Mouse (Mus musculus) c-Kit-positive CD71-positive TER-119-negative erythroid progenitor cells, embryonic 14.5 days (primary cell): ENCODE results near the gene Sned1.
A peak's percentile ranks its signal among the peaks of the same experiment; 100 is the strongest.
"Not testable (repeated sequence)": the region's sequence is repeated elsewhere in the genome, so short reads cannot be mapped to it uniquely, and the experiment has no call there.

ENCODE experiments used
- DNase-seq: peaks from one replicate; pipeline ENCODE4 v3.0.0-alpha.2; 2013; ENCODE audit warnings: low read depth

Sned1 gene

DNA sequence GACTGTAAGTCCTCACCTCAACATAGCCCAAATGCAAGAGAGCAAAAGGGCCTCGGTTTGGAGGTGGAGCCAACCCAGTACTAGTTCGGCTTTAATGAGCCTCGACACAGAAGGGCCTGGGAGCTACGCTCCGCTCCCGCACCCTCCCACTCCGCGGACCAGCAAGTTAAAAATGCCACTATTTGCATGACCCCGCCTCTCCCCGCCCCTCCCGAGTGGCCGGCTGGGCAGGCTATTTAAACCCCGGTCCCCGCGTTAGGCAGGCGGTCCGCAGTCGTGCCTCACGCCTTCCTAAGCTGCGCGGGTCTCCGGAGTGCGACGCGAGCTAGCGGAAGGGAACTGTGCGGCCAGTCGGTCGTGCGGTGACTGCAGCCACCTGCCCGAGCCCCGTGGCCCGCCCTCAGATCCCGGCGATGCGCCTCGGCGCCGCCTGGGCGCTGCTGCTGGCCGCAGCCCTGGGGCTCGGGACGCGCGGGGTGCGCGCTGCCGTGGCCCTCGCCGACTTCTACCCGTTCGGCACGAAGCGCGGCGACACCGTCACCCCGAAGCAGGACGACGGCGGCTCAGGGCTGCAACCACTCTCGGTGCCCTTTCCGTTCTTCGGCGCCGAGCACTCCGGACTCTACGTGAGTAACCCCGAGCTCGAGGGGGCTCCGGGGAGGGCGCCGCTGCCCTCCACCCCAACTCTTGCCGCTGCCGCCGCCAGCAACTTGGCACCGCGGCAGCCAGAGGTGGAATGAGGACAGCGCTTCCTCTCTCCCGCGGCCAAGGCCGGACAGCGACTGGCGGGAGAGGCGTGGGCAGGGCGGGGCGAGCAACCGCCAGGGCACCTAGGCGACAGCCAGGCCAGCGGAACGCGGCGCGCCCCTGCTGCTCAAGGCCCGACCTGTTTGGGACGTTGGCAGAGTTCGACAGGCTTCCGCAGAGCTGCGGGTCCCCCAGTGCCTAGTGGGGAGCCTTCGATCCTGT is at the start of gene Sned1:
Sned1 (plus strand) TSS at position 266 of the 969 bp plus-strand sequence.
- DNase-seq, result peak; percentile 6

DNA sequence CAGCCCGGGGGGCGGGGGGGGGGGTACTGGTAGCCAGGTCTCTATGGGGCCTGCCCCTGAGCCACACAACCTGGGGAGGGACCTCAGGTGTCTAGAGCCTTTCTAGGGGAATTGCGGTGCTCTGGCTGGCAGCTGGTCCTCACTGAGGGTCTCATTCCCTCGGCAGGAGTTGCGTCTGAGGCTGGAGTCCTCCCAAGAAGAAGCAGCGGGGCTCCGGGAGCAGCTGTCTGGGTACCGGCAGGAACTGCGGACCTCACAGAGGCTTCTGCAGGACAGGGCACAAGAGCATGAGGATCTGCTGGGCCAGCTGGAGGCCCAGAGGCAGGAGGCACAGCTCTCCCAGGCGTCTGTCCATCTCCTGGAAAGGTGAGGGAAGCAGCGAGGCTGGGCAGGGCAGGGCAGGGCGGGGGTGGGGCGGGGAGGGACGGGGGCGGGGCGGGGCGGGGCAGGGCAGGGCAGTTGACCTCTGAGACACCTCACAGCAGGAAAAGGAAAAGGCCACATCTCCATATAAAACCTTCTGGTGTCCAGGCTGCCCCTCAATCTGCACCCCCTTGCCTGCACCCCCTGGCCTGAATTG is 44.8 kb upstream of the Sned1 start:
- DNase-seq, result no peak

DNA sequence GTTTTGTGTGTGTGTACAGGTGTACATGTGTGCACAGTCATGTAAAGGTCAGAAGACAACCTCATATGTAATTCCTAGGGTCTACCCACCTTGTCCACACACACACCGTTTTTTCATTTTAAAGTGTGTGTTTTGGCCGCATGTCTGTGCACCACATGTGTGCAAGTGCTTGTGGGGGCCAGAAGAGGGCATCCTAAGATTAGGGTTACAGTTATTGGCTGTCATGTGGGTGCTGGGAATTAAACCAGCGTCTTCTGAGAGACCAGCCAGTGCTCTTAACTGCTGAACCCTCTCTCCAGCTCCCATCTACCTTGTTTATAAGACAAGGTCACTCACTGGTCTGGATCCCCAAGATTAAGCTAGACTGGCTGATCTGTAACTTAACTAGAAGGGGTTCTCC is 40.7 kb upstream of the Sned1 start:
- DNase-seq, result no peak

DNA sequence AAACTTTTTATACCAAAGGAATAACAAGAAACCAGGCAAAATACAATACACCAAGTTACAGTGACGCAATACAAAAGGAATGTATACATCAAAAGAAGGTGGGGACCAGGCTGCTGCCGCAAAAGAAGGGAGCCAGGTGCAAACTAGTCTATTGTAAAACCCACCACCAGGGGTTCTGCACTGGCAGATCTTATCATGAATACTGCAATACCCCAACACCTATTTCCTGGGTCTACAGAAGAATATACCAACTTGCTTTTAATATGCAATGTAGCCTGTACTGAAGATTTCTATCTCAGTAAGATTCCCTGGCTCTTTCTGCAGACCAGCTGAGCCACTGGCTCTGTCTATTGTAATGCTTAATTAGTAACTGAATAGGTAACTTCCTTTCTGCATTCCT is 38.2 kb upstream of the Sned1 start:
- not testable (repeated sequence) for DNase-seq

GRCm38 (mm10) chr1:93197916-93198315 is 37.7 kb upstream of the Sned1 start:
- no peak for DNase-seq

DNA sequence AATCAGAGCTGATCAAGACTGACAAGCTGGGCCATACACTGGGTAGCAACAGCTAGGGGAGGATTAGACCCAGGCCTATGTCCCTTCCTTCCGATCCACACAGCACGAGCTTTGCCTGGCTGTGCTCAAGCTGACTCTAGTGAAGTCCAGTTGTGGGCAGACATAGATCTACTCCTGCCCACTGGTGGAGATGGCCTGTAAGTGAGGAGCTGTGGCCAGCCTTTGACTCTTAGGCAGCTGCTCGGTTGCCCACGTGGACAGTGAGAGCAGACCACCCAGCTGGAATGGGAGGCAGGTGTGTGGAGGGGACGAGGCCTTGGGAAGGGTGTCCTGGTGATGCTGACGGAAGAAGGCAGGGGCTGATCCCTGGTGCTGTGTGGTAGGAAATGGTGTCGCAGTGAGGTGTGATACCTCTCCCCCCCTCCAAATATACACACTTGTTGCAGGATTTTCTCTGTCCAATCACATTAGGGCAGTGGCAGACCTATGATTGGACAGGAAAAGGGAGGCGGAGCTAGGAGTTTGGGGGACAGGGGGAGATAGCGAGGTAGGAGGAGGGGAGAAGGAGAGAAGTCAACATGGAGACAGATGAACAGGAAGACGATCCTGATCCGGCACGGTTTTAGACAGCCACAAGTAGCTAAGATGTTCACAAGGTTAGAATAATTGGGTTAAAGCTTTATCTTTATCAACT is 29.2 kb upstream of the Sned1 start:
- DNase-seq, result no peak

- DNase-seq, result no peak
These were observed 28.0 kb upstream of the Sned1 start for GRCm38 (mm10) chr1:93207536-93208064.

DNA sequence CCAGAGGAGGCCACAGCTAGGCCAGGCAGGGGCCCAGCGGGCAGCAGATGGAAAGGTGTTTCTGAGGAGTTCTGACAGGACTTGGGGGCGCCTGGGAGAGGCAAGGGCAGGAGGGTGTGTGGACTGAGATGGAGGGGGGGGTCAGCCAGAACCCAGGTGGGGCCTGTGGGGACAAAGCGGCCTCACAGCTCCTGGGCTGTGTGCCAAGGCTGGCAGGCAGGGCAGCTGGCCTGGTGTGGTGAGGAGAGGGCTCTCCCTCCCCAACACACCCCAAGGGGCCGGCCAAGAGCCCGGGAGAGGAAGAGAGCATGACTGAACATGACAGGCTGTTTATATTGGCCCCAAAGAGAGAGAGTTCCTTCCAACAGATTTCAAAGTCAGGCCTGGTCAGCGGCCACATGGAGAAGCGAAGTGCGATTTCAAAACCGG is 25.4 kb upstream of the Sned1 start:
- no peak for DNase-seq

- no peak for DNase-seq
These were observed 24.6 kb upstream of the Sned1 start for GRCm38 (mm10) chr1:93211019-93211418.

GRCm38 (mm10) chr1:93211549-93212220 is 24.0 kb upstream of the Sned1 start:
- DNase-seq, result no peak

GRCm38 (mm10) chr1:93212441-93212840 is 23.2 kb upstream of the Sned1 start:
- DNase-seq, result no peak

DNA sequence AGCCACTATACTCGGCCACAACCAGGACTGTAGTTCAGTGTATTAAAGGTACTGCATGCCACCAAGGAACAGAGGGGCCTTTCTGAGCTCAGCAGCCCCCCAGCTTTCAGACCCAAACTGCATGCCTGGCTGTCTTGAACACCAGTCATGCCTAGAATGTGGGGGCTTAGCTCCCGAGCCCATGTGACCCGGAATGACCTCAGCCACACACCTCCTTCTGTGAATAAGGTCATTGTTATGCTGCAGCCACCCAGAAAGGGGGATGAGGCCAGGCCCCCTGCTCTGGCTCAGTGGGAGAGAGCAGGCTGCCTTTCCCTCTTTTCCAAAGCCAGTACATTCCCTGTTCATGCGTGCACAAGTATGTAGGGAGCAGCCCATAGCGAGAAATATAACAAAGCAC is 21.0 kb upstream of the Sned1 start:
- no peak for DNase-seq

DNA sequence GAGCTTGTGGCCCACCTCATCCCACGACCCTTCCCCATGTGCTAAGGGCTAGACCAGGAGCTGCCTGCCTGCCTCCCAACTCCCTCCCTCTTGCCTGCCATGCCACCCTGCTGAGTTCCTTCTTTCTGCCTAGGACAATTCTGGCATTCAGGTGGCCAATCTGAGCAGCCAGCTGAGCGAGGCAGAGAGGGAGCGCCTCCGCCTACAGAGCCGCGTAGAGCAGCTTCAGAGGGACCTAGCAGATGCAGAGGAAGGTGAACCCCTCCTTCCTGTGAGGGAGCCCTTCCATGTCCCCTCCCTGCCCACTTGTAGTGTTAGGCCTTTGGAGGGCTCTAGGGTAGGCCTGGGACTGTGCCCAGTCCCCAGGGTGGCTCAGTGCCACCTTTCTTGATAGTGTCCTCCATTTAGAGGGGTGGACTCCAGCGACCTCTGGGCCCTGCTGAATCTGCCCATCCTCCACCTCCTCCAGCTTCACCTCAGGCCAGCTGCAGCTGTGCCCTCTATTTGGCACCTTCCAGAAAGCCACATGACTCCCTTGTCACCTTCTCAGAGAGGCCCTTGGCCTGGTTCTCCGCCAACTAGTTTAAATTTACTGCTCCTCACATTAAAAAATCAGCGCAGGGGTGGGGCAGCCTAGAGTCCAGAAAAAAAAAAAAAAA is 18.7 kb upstream of the Sned1 start:
- DNase-seq, result no peak

DNA sequence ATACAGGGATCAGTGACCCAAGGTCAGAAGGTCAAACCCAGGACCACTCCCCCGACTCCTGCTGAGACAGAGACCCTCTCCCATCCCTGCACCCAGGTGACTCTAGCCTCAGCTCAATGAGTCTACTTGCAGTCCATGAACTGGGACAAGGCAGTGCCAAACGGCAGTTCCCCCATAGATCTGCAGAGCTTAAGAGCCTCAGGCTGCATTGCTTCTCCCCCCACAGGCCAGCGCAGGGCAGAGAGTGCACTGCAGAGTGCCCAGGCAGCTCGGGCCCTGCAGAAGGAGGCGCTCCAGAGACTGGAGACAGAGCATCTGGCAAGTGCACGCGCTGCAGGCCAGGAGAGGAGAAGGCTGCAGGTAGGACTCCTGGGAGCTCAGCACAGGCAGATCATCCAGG is 18.1 kb upstream of the Sned1 start:
- no peak for DNase-seq

- no peak for DNase-seq
These were observed 14.9 kb upstream of the Sned1 start for GRCm38 (mm10) chr1:93220776-93221175.

GRCm38 (mm10) chr1:93223972-93224371 is 11.7 kb upstream of the Sned1 start:
- DNase-seq, result peak; percentile 13

DNA sequence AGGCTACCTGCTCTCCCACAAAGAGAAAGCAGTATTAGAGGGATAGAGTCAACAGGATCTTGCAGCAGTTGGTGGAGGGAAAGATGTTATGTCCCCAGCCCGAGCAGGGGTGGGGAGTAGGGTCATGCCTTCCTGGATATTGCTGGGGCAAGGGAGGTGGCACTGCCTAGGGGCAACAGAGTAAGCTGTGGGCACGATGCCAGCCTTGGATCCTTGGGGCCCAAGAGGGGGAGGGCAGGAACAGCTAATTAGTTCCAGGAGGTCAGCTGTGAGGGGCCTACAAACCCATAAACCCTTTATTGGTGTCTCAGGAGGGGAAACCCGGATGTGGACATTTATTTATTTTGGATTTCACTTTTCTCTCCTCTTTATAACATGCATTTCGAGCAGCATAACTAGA is 10.4 kb upstream of the Sned1 start:
- DNase-seq, result no peak

DNA sequence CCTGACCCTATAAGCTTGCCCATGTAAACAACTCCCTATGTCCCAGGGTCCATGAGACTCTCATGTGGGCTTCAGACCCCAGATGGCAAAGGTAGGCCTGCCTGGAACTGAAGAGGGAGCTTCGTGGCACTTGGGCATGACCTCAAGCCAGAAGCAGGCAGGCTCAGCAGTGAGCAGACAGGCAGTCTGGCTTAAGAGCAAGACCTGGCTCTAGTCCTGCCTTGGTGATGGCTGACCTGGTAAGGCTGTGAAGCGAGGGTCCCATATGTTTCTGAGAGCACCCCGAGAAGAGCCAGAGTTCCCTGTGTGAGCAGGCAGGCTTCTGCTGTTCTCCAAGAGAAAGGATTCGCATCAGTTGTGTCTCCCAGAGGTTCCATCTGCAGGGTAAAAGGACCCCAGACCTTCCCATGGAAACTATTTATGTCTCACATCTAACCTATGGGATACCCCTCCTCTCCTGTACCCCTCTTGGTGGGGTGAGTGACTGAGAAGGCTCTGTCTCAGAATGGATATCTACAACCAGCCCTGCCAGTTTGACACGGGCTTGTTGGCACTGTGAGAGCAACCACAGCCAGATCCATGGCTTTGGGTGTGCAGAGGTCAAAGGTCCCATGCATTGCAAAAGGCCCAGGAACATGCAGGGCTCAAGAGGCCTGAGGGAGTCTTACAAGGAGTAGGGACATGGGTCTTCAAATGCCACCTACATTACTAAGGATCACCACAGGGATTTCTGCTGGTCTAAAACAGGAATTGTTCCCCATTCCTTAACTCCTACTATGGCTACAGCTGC is 9.7 kb upstream of the Sned1 start:
- DNase-seq, result no peak

DNA sequence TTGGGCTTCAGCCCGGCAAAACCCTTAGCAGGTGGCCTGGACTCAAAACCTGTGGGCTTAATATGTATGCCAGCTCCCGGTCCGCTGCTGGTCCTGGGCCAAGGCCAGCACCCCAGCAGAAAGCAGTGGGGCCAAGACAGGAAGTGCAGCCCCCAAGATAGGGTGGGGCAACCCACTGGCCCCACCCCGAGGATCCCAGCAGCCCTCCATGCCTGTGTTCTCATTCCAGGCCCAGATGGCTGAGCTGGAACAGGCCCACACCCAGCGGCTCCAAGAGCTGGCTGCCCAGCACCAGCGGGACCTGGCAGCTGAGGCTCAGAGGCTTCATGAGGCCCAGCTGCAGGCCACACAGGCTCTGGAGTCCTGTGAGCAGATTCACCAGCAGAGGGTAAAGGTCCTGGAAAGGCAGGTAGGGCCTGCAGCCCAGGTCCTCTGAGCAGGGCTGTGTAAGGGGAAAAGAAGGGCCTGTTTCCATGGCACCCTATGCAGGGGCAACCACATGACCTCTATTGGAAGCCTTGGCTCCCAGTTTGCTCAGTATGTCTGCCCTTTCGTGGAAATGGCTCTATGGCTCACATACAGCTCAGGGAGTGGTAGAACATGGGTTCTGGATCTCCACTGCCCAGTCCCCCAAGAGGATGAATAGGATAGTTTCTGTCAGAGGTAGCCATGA is 8.2 kb upstream of the Sned1 start:
- DNase-seq, result no peak

DNA sequence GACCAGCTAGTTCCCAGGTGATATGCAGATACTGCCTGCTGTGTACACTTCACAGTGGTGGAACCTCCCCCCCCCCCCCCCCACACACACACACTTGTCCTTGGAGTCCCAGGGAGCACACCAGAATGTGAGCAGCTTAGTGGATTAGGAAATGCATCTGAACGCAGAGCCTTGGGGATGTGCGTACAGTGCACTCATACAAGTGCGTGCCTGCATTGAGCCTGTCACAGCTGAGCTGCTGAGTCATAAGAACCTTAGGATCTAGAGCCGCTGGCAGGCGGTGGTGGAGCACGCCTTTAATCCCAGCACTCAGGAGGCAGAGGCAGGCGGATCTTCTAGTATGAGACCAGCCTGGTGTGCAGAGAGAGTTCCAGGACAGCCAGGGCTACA is 7.7 kb upstream of the Sned1 start:
- no peak for DNase-seq
